Mouse (Mus musculus): ENCODE results near the gene Cbx7. TPM values are rescaled to one million over a fixed set of nuclear protein-coding genes. Genes with fewer than 3 reads are reported as not detected.
A peak's percentile ranks its signal among the peaks of the same experiment; 100 is the strongest.
"Not testable (repeated sequence)": the region's sequence is repeated elsewhere in the genome, so short reads cannot be mapped to it uniquely, and the experiment has no call there.

The Cbx7 gene
- polyA plus RNA-seq, 1 experiment from 2014 or later: 4.3 TPM

- Histone ChIP-seq H3K27ac (no peak overlapping the region), H3K4me3 (ENCODE audit: inconsistent target) (no peak overlapping the region), H3K36me3 (ENCODE audit: inconsistent target) (no peaks in the 10 kb centered on the region), H3K79me2 (ENCODE audit: inconsistent target) (no peaks in the 10 kb centered on the region)
- WGBS (ENCODE audit: missing documents): 87% methylated on average over 9 of the region's 9 CpGs
Measured at GRCm38 (mm10) chr15:79946790-79947189, 24.1 kb downstream of the Cbx7 start.

- WGBS (ENCODE audit: missing documents): 17% methylated on average over 4 of the region's 4 CpGs
Measured at GRCm38 (mm10) chr15:79946022-79946421, 24.9 kb downstream of the Cbx7 start.

GRCm38 (mm10) chr15:79944948-79945347, 26.0 kb downstream of the Cbx7 start:
- WGBS (ENCODE audit: missing documents): 82% methylated on average over 3 of the region's 5 CpGs
- Histone ChIP-seq H3K27ac (no peak overlapping the region), H3K36me3 (ENCODE audit: inconsistent target) (no peaks in the 10 kb centered on the region), H3K4me3 (ENCODE audit: inconsistent target) (no peak overlapping the region), H3K79me2 (ENCODE audit: inconsistent target) (no peaks in the 10 kb centered on the region)

More at GRCm38 (mm10) chr15:79946022-79946421, 24.9 kb downstream of the Cbx7 start:
- Histone ChIP-seq H3K36me3 (ENCODE audit: inconsistent target) (no peaks in the 10 kb centered on the region), H3K4me3 (ENCODE audit: inconsistent target) (no peak overlapping the region), H3K27ac (no peak overlapping the region), H3K79me2 (ENCODE audit: inconsistent target) (no peaks in the 10 kb centered on the region)

- WGBS (ENCODE audit: missing documents): 88% methylated on average over 3 of the region's 3 CpGs
- H3K79me2 ChIP-seq (ENCODE audit: inconsistent target): no peaks in the 10 kb centered on the region
- H3K4me3 ChIP-seq (ENCODE audit: inconsistent target): no peak overlapping the region
- H3K36me3 ChIP-seq (ENCODE audit: inconsistent target): no peaks in the 10 kb centered on the region
- no peak overlapping the region for H3K27ac ChIP-seq
Measured at GRCm38 (mm10) chr15:79943584-79943983, 27.3 kb downstream of the Cbx7 start.

GRCm38 (mm10) chr15:79942541-79942940, 28.4 kb downstream of the Cbx7 start:
- WGBS (ENCODE audit: missing documents): 98% methylated on average over 5 of the region's 6 CpGs
- Histone ChIP-seq H3K79me2 (ENCODE audit: inconsistent target) (no peaks in the 10 kb centered on the region), H3K36me3 (ENCODE audit: inconsistent target) (no peaks in the 10 kb centered on the region), H3K27ac (no peak overlapping the region), H3K4me3 (ENCODE audit: inconsistent target) (no peak overlapping the region)

GRCm38 (mm10) chr15:79940932-79941331, 30.0 kb downstream of the Cbx7 start:
- no peak overlapping the region for H3K27ac ChIP-seq
- H3K79me2 ChIP-seq (ENCODE audit: inconsistent target): no peaks in the 10 kb centered on the region
- 17% methylated on average over 8 of the region's 8 CpGs for WGBS (ENCODE audit: missing documents)
- no peak overlapping the region for H3K4me3 ChIP-seq (ENCODE audit: inconsistent target)
- H3K36me3 ChIP-seq (ENCODE audit: inconsistent target): no peaks in the 10 kb centered on the region

GRCm38 (mm10) chr15:79939913-79940312, 31.0 kb downstream of the Cbx7 start:
- H3K36me3 ChIP-seq (ENCODE audit: inconsistent target): no peaks in the 10 kb centered on the region
- no peaks in the 10 kb centered on the region for H3K79me2 ChIP-seq (ENCODE audit: inconsistent target)
- H3K27ac ChIP-seq: no peak overlapping the region
- WGBS (ENCODE audit: missing documents): 94% methylated on average over 16 of the region's 16 CpGs
- no peak overlapping the region for H3K4me3 ChIP-seq (ENCODE audit: inconsistent target)

GRCm38 (mm10) chr15:79939501-79939900, 31.4 kb downstream of the Cbx7 start:
- H3K36me3 ChIP-seq (ENCODE audit: inconsistent target); H3K4me3 ChIP-seq (ENCODE audit: inconsistent target); H3K27ac ChIP-seq; H3K79me2 ChIP-seq (ENCODE audit: inconsistent target): not testable (repeated sequence)
- whole genome bisulfite sequencing (ENCODE audit: missing documents): 90% methylated on average over 4 of the region's 7 CpGs

GRCm38 (mm10) chr15:79939020-79939419, 31.9 kb downstream of the Cbx7 start:
- Histone ChIP-seq H3K4me3 (ENCODE audit: inconsistent target) (no peak overlapping the region), H3K36me3 (ENCODE audit: inconsistent target) (no peaks in the 10 kb centered on the region), H3K79me2 (ENCODE audit: inconsistent target) (no peaks in the 10 kb centered on the region), H3K27ac (no peak overlapping the region)
- WGBS (ENCODE audit: missing documents): 91% methylated on average over 9 of the region's 12 CpGs

GRCm38 (mm10) chr15:79936374-79936751, 34.6 kb downstream of the Cbx7 start:
- H3K36me3 ChIP-seq (ENCODE audit: inconsistent target): no peaks in the 10 kb centered on the region
- 73% methylated on average over 5 of the region's 7 CpGs for WGBS (ENCODE audit: missing documents)
- no peak overlapping the region for H3K27ac ChIP-seq

GRCm38 (mm10) chr15:79935654-79936373, 35.1 kb downstream of the Cbx7 start:
- Histone ChIP-seq H3K27ac (no peak overlapping the region), H3K4me3 (ENCODE audit: inconsistent target) (no peak overlapping the region), H3K79me2 (ENCODE audit: inconsistent target) (no peaks in the 10 kb centered on the region), H3K36me3 (ENCODE audit: inconsistent target) (no peaks in the 10 kb centered on the region)
- 75% methylated on average over 9 of the region's 9 CpGs for WGBS (ENCODE audit: missing documents)

More at GRCm38 (mm10) chr15:79936374-79936751, 34.6 kb downstream of the Cbx7 start:
- H3K4me3 ChIP-seq (ENCODE audit: inconsistent target): no peak overlapping the region
- H3K79me2 ChIP-seq (ENCODE audit: inconsistent target): no peaks in the 10 kb centered on the region

GRCm38 (mm10) chr15:79934776-79935175, 36.1 kb downstream of the Cbx7 start:
- 19% methylated on average over 10 of the region's 10 CpGs for WGBS (ENCODE audit: missing documents)
- Histone ChIP-seq H3K36me3 (ENCODE audit: inconsistent target) (no peaks in the 10 kb centered on the region), H3K27ac (no peak overlapping the region), H3K4me3 (ENCODE audit: inconsistent target) (no peak overlapping the region), H3K79me2 (ENCODE audit: inconsistent target) (no peaks in the 10 kb centered on the region)

GRCm38 (mm10) chr15:79933670-79934514, 37.0 kb downstream of the Cbx7 start:
- WGBS (ENCODE audit: missing documents): 12% methylated on average over 22 of the region's 22 CpGs
- Histone ChIP-seq H3K79me2 (ENCODE audit: inconsistent target) (no peaks in the 10 kb centered on the region), H3K27ac (no peak overlapping the region)

GRCm38 (mm10) chr15:79933052-79933669, 37.8 kb downstream of the Cbx7 start:
- Histone ChIP-seq H3K36me3 (ENCODE audit: inconsistent target) (no peaks in the 10 kb centered on the region), H3K27ac (no peak overlapping the region), H3K79me2 (ENCODE audit: inconsistent target) (no peaks in the 10 kb centered on the region), H3K4me3 (ENCODE audit: inconsistent target) (peak overlapping the region; percentile 16; the same call in 1 of the 2 replicates)
- 35% methylated on average over 20 of the region's 22 CpGs for WGBS (ENCODE audit: missing documents)

More at GRCm38 (mm10) chr15:79933670-79934514, 37.0 kb downstream of the Cbx7 start:
- no peak overlapping the region for H3K4me3 ChIP-seq (ENCODE audit: inconsistent target)
- no peaks in the 10 kb centered on the region for H3K36me3 ChIP-seq (ENCODE audit: inconsistent target)

Measured in macrophage (primary cell).